In genomic region chr12:99601392-99601791, GRCm38 (mm10) we compare ENCODE assay signal across 10 mouse cellular contexts.
"Had no signal": no experiment of that assay in that cellular context is flagged by ENCODE, and none has a peak within 500 bp of the region (broad histone marks: within the 10 kb centered on the region; RNA-seq: fewer than 3 reads in every experiment).

No protein-coding gene starts in this region.

- ATAC-seq: liver, embryonic 12.5 days; midbrain, embryonic 15.5 days had no signal

- DNase-seq: kidney, postnatal 14 days; left cerebral cortex, postnatal 4 days; thymus, postnatal 4 days had no signal

- H3K4me1 ChIP-seq: kidney, embryonic 15.5 days; liver, embryonic 12.5 days; midbrain, embryonic 10.5 days; neural tube, embryonic 12.5 days had no signal

- H3K9me3 ChIP-seq: kidney, embryonic 15.5 days; limb, embryonic 15.5 days; liver, embryonic 12.5 days; midbrain, embryonic 10.5 days; midbrain, embryonic 15.5 days; neural tube, embryonic 12.5 days had no signal

- H3K36me3 ChIP-seq: kidney, embryonic 15.5 days; limb, embryonic 15.5 days; liver, embryonic 12.5 days; midbrain, embryonic 10.5 days; midbrain, embryonic 15.5 days; neural tube, embryonic 12.5 days had no signal

- H3K4me2 ChIP-seq: kidney, embryonic 15.5 days; limb, embryonic 15.5 days; liver, embryonic 12.5 days; midbrain, embryonic 15.5 days; neural tube, embryonic 12.5 days had no signal

- H3K27me3 ChIP-seq: limb, embryonic 15.5 days; liver, embryonic 12.5 days; midbrain, embryonic 15.5 days; neural tube, embryonic 12.5 days had no signal

- H3K9ac ChIP-seq: kidney, embryonic 15.5 days; limb, embryonic 15.5 days; liver, embryonic 12.5 days; midbrain, embryonic 15.5 days; neural tube, embryonic 12.5 days had no signal

- H3K4me3 ChIP-seq: kidney, embryonic 15.5 days; limb, embryonic 15.5 days; liver, embryonic 12.5 days; midbrain, embryonic 10.5 days; midbrain, embryonic 15.5 days; neural tube, embryonic 12.5 days had no signal

- H3K27ac ChIP-seq: kidney, embryonic 15.5 days; limb, embryonic 15.5 days; liver, embryonic 12.5 days; midbrain, embryonic 10.5 days; midbrain, embryonic 15.5 days; neural tube, embryonic 12.5 days; stomach, postnatal 0 days had no signal
